Comparison of ENCODE assay signal across 10 mouse cellular contexts in the genomic region with DNA sequence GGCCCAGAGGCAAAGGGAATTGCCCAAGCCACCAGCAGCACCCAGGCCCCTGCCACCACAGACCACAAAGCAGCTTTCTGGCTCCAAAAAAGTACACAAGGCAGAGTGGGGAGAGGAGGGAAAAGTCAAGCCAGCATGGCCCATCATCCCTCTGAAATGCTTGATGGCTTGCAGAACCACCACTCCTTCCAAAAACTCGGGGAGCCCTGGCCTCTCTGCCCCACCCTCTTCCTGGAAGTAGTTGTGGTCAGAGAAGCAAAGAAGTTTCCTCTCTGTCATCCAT. TPM values are rescaled to one million over a fixed set of nuclear protein-coding genes. Genes with fewer than 3 reads are reported as not detected.
A peak's percentile ranks its signal among the peaks of the same experiment; 100 is the strongest.
DNase-seq lines count a peak whose midpoint lies in the region; ATAC-seq lines count a peak whose summit lies in the region.
"Had no signal": no experiment of that assay in that cellular context is flagged by ENCODE, and none has a peak within 500 bp of the region (broad histone marks: within the 10 kb centered on the region; RNA-seq: fewer than 3 reads in every experiment).

No protein-coding gene starts in this region.

- 35% methylated on average over 1 of the region's 1 CpGs for WGBS in kidney, embryonic 14.5 days
- WGBS in embryonic facial prominence, embryonic 12.5 days = 35% methylated on average over 1 of the region's 1 CpGs

- H3K9ac ChIP-seq in kidney, embryonic 14.5 days (ENCODE audit: low read depth, low read length) = peak overlapping the region; percentile 37; the same call in 1 of the 2 replicates
- 0 out of 2 replicates have a peak overlapping the region, but pooled peaks have one; percentile 28 for H3K9ac ChIP-seq in embryonic facial prominence, embryonic 12.5 days

- H3K4me3 ChIP-seq in kidney, embryonic 14.5 days (ENCODE audit: low read length) = peak overlapping the region; percentile 56; the same call in 1 of the 2 replicates
- H3K4me3 ChIP-seq in embryonic facial prominence, embryonic 12.5 days = peak overlapping the region; percentile 52

- ATAC-seq in kidney, embryonic 14.5 days (ENCODE audit: low FRiP score, low TSS enrichment) = no peak
- no peak for ATAC-seq in embryonic facial prominence, embryonic 12.5 days (ENCODE audit: insufficient number of reproducible peaks, insufficient read depth, low FRiP score, low TSS enrichment)
- peak; percentile 23; the same call in 1 of the 2 replicates for ATAC-seq in megakaryocyte progenitor cell, adult 5-6 weeks (replicated peaks; ENCODE audit: poor library complexity)

- no peak overlapping the region for H3K27ac ChIP-seq in kidney, embryonic 14.5 days (ENCODE audit: low read depth, low read length)
- H3K27ac ChIP-seq in embryonic facial prominence, embryonic 12.5 days = peak overlapping the region; percentile 78; the same call in 1 of the 2 replicates
- H3K27ac ChIP-seq: midbrain, embryonic 12.5 days had no signal

- H3K27me3 ChIP-seq in kidney, embryonic 14.5 days (ENCODE audit: control insufficient read depth, insufficient read depth, low read length) = no peaks in the 10 kb centered on the region
- H3K27me3 ChIP-seq in embryonic facial prominence, embryonic 12.5 days = no peaks in the 10 kb centered on the region

- H3K36me3 ChIP-seq in kidney, embryonic 14.5 days (ENCODE audit: control insufficient read depth, insufficient read depth, low read length) = peaks cover 4% of the 10 kb centered on the region; the same call in 1 of the 2 replicates
- H3K36me3 ChIP-seq in embryonic facial prominence, embryonic 12.5 days = no peaks in the 10 kb centered on the region
- H3K36me3 ChIP-seq: midbrain, embryonic 12.5 days had no signal

- H3K4me1 ChIP-seq in kidney, embryonic 14.5 days (ENCODE audit: control insufficient read depth, insufficient read depth, low read length) = peaks cover 28% of the 10 kb centered on the region
- peaks cover 30% of the 10 kb centered on the region for H3K4me1 ChIP-seq in embryonic facial prominence, embryonic 12.5 days

- H3K9me3 ChIP-seq in kidney, embryonic 14.5 days (ENCODE audit: control insufficient read depth, low read length) = no peaks in the 10 kb centered on the region
- H3K9me3 ChIP-seq in embryonic facial prominence, embryonic 12.5 days = no peaks in the 10 kb centered on the region
- H3K9me3 ChIP-seq: midbrain, embryonic 12.5 days had no signal

- H3K4me2 ChIP-seq in kidney, embryonic 14.5 days (replicated peaks; ENCODE audit: low read depth, low read length) = peak overlapping the region; percentile 97
- peak overlapping the region; percentile 98 for H3K4me2 ChIP-seq in embryonic facial prominence, embryonic 12.5 days (replicated peaks)

- DNase-seq in kidney, postnatal 36 days = no peak
- peak; percentile 55 for DNase-seq in A20 (ENCODE audit: low read depth, low spot score)
- no peak for DNase-seq in left cerebral cortex, adult 8-10 months (ENCODE audit: low spot score in 2 of 2)
- DNase-seq in retina, postnatal 1 day = no peak
- no peak for DNase-seq in cerebellum, postnatal 4 days (ENCODE audit: low spot score in 2 of 2)
- DNase-seq: kidney, postnatal 25 days had no signal

RNA-seq across cellular contexts. Expression of a gene that starts 2.2 kb away (rescaled TPM):
- 6.3 and 7.2 TPM in 2 replicates for polyA plus RNA-seq in kidney, embryonic 14.5 days (2014; fragmentation: Nextera tagmentation; extraction: Ambion mirVana)
- 11.4 and 12.5 TPM in 2 replicates for polyA plus RNA-seq in embryonic facial prominence, embryonic 12.5 days (2016; fragmentation: Nextera tagmentation; extraction: Ambion mirVana)
- 0.39 and 0.59 TPM in 2 replicates for total RNA-seq in megakaryocyte progenitor cell, adult 5-6 weeks (2015)
- total RNA-seq in megakaryocyte progenitor cell, adult 5-6 weeks (2017) = 0.64 and 1.4 TPM in 2 replicates
- under 1 TPM; 0.49 to 0.98 (median 0.69) TPM for total RNA-seq in left cerebral cortex, adult 8-10 months (2022)

RNA-seq across cellular contexts. Expression of a gene that starts 5.4 kb away (rescaled TPM):
- not detected in 2 replicates for polyA plus RNA-seq in kidney, embryonic 14.5 days (2014; fragmentation: Nextera tagmentation; extraction: Ambion mirVana)
- not detected in 2 replicates for polyA plus RNA-seq in embryonic facial prominence, embryonic 12.5 days (2016; fragmentation: Nextera tagmentation; extraction: Ambion mirVana)
- total RNA-seq in megakaryocyte progenitor cell, adult 5-6 weeks (2015) = not detected in 2 replicates
- total RNA-seq in megakaryocyte progenitor cell, adult 5-6 weeks (2017) = not detected in 2 replicates
- total RNA-seq in left cerebral cortex, adult 8-10 months (2022) = not detected
- polyA plus RNA-seq: midbrain, embryonic 12.5 days had no signal

RNA-seq across cellular contexts. Expression of a gene that starts 7.6 kb away (rescaled TPM):
- not detected in 2 replicates for polyA plus RNA-seq in kidney, embryonic 14.5 days (2014; fragmentation: Nextera tagmentation; extraction: Ambion mirVana)
- polyA plus RNA-seq in embryonic facial prominence, embryonic 12.5 days (2016; fragmentation: Nextera tagmentation; extraction: Ambion mirVana) = not detected in 2 replicates
- total RNA-seq in megakaryocyte progenitor cell, adult 5-6 weeks (2015) = not detected in 2 replicates
- total RNA-seq in megakaryocyte progenitor cell, adult 5-6 weeks (2017) = not detected in 2 replicates
- total RNA-seq in left cerebral cortex, adult 8-10 months (2022) = not detected
- polyA plus RNA-seq: midbrain, embryonic 12.5 days had no signal

RNA-seq across cellular contexts. Expression of a gene that starts 12.8 kb away (rescaled TPM):
- polyA plus RNA-seq in kidney, embryonic 14.5 days (2014; fragmentation: Nextera tagmentation; extraction: Ambion mirVana) = not detected in 2 replicates
- polyA plus RNA-seq in embryonic facial prominence, embryonic 12.5 days (2016; fragmentation: Nextera tagmentation; extraction: Ambion mirVana) = not detected in 2 replicates
- not detected in 2 replicates for total RNA-seq in megakaryocyte progenitor cell, adult 5-6 weeks (2015)
- total RNA-seq in megakaryocyte progenitor cell, adult 5-6 weeks (2017) = not detected in 2 replicates
- total RNA-seq in left cerebral cortex, adult 8-10 months (2022) = not detected
- polyA plus RNA-seq: midbrain, embryonic 12.5 days had no signal

RNA-seq across cellular contexts. Expression of a gene that starts 22.5 kb away (rescaled TPM):
- polyA plus RNA-seq in kidney, embryonic 14.5 days (2014; fragmentation: Nextera tagmentation; extraction: Ambion mirVana) = not detected in 2 replicates
- not detected in 2 replicates for polyA plus RNA-seq in embryonic facial prominence, embryonic 12.5 days (2016; fragmentation: Nextera tagmentation; extraction: Ambion mirVana)
- not detected in 2 replicates for total RNA-seq in megakaryocyte progenitor cell, adult 5-6 weeks (2015)
- total RNA-seq in megakaryocyte progenitor cell, adult 5-6 weeks (2017) = not detected in 2 replicates
- not detected for total RNA-seq in left cerebral cortex, adult 8-10 months (2022)
- polyA plus RNA-seq: midbrain, embryonic 12.5 days had no signal
